Mouse (Mus musculus) ES-CJ7 (cell line): ENCODE results near the gene Tlnrd1.
"Not testable (repeated sequence)": the region's sequence is repeated elsewhere in the genome, so short reads cannot be mapped to it uniquely, and the experiment has no call there.

ENCODE experiments used
- DNase-seq: peaks from one replicate; pipeline ENCODE4 v3.0.0; 2011; ENCODE audit warnings: low read depth, low spot score

The Tlnrd1 gene

DNA sequence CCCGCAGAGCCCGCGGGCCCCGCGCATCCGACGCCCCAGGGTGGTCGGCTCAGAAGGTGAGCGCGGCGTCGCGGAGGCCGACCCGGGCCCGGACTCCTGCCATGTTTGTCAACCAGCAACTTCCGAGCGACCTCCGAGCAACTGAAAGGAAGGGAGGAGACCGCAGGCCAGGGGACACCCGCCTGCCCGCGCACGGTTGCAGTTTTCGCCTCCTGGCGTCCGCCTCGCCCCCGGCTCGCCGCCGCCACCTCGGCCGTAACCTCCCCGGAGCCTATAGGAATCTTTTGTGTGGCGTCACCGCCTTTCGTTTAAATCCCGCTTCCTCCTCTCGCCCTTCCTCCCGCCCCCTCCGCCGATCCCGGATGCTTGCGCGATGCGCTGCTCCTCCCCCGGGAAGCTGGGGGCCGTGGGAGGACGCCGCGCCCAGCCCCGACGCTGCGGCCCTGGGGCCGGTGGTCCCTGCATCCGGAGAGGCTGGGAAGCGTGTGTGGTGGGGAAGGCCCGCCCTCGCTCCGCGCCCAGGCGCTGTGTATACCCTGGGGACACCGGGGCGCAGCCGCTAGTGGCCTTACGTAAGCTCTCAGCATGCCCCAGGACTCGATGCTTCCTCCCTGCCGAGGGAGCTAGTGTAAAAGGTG lies at the start of gene Tlnrd1, which contains the start of gene Mesd:
Gene Tlnrd1 (minus strand): TSS at position 285 of the 638 bp plus-strand sequence.
Gene Mesd (plus strand): TSS at position 446 of the 638 bp plus-strand sequence.
- DNase-seq = peak; percentile 83

DNA sequence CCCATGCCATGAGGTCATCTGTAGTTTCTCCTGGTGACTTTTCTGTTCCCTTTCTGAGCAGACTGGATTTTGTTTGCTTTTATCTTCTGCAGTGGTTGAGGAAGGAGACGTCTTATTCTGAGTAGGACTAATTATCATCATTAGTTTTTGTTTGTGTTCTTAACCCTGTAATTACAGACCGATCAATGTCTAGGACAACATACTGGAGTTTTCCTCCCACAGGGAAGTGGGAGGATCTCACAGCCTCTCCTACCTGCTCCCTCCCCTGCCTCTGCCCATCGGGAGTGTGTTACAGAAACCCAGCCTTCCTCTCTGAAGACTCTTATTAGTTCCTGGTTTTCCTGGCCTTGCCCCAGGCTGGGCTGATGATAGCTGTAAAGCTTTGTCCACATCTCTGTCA lies 37.5 kb upstream of the Tlnrd1 start:
- DNase-seq = no peak

DNA sequence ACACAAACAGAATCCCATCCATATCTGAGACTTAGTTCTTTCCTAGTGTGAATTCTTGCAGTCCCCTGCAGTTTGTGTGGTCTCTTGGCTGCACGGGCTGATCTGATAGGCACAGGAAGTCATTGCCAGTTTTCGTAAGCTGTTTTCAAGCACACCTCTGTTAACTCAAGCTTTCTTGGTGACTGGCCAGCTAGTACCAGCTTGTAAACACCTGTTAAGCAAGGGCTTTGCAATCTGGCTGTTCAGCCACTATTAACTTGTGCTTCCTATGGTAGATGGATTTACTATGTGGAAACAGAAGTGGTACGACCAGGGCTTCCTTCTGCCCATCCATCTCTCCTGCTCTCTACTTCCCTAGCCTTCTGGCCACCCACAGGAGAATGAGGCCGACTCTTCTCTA lies 36.1 kb upstream of the Tlnrd1 start:
- no peak for DNase-seq

DNA sequence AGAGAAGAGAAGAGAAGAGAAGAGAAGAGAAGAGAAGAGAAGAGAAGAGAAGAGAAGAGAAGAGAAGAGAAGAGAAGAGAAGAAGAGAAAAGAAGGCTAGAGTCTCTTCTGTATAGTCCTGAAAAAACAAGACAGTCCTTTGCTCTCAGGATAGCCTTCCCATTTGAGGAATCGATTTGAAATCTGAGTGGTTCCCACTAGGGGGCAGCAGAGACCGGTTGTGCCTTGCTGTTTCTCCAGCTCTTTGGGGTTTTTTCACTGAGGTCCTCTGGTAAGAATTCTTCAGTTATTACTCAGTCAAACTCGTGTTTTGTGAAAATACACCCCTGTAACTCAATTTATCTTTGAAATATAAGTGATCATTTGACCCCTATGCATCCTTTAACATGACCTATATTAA lies 30.5 kb upstream of the Tlnrd1 start:
- DNase-seq = peak; percentile 74

DNA sequence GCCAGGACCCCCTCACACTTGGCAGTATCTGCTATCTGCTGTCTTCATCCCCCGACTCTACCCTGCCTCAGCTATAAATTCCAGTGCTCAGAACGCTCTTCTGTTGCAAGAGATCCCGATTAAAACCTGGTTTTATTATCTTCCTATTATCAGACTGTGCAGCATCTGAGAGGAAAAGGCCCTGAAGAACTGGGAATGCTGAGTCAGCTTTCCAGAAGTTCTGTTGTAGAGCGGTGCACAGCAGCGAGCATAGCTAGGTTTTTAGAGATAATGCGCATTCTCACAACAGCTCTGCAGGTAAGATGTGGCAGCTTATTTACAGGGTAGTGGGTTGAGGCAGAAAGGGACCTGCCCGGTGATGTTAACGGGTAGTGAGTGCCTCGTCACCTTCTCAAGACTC lies 29.9 kb upstream of the Tlnrd1 start:
- DNase-seq = no peak

DNA sequence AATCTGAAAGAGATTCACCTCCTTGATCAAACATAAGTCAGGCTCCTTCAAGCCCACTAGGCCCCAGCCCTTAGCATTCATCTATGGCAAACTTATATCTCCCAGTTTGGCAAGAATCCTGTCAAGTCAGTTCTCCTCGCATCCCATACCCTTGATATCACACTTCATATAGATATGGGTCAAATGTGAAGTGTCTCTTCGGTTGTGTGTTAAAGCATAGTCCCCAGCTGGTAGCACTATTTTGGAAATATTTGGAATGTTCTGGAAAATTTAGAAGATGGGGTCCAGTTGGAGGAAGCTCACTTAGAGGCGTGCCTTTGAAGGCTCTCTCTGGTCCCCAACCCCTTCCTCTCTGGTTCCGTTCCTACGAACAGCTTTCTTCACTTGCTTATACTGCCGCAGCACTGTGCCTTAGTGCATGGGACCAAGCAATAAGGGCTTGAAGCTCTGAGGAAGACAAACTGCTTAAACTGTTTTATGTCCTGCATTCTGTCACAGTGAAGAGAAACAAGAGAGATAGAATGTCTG lies 29.4 kb upstream of the Tlnrd1 start:
- no peak for DNase-seq

DNA sequence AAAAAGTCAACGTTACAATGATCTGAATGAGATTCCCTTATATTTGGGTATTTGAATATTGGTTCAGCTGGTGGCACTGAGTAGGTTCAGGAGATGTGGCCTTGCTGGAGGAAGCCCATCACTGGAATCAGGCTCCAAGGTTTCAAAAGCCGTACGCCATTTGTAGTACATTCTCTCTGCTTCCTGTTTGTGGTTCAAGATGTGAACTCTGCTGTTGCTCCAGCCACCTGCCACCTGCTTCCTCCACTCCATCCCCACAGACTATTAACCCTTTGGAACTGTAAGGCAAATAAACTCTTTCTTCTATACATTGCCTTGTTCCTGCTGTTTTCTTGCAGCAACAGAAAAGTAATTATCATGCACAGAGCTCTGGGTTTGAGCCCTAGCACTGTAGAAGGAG lies 27.8 kb upstream of the Tlnrd1 start:
- no peak for DNase-seq

DNA sequence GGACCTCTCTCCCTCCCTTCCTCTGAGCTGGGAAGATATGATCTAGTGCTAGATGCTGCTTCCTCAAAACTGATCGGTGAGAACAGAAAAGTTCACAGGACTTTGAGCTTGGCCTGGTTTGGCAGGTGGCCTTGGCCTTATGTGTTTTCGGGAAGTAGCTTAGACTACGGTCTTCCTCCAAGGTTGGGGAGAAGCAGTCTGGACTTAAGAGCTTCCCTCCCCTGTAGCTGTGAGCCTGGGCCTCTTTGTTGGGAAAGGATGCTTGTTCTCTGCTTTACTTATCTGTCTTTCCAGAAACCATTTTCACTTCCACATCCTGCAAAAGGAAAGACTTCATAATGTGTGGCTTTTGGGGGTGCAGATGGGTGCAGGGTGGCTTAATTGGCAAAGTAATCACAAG lies 20.7 kb upstream of the Tlnrd1 start:
- DNase-seq = no peak

DNA sequence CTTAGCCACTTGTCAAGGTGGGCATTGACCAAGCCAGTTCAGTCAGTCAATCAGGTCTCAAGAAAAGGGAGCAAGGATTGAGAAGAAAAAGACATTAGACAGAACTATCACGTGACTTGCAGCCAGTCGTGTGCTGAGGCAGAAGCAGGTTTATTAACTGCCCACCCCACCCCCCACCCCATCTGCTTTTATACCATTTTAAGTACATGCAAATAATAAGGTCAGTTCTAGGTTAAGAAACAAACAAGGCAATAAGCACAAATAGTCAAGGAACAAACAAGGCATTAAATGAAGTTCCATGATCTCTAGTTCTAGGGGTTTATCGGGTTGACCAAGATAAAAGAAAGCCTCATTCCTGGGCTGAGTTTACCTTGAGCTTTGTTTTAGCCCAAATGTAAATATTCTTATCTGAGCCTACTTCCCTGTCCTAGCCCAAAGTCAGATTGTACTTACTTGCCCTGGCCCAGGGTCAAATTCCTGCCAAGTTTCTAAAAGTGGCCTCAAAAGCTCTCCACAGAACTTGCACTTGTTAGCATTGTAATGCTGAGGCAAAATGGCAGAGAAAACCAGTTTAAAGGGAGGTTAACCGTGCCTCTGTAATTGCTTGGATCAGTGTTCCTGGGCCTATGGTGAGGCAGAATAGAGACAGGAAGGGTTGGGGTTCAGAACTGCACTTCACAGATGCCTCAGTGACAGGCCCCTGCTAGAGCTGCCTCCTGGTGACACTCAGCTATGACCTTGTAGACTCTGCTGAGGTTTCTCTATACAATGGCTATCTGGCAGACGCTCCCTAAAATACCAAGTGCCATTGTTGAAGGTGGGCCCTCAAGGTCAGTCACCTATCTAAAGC lies 18.4 kb upstream of the Tlnrd1 start:
- peak; percentile 93 for DNase-seq

DNA sequence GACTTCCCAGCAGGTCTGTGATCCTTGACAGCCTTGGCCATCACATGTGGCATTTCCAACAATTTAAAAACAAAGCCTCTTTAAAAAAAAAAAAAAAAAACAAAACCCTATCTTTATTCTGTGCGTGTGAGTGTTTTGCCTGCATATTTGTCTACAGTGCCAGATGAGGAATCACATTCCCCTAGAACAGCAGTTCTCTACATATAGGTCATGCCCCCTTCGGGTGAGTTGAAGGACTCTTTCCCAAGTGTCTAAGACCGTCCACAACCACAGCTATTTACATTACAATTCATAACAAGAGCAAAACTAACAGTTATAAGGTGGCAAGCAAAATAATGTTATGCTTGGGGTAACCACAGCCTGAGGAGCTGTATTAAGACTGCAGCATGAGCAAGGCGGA lies 17.3 kb upstream of the Tlnrd1 start:
- no peak for DNase-seq

DNA sequence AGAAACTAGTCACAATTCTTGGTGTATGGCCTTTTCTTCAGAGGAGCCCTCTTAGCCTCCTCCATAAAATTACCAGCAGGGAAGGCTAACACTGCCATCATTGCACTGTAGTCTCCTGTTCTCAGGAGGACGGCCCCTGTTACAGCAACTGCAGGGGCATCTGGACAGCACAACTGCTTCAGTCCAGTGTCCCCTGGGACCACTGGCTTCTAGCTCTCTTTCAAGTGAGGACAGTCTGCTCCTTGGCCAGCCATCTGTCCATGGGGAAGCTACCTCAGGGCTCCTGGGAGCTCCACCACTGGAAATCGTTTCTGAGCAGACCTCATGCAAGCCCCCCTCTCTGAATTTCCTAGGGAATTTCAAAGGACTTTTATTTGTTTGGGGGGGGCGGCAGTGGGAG lies 16.4 kb upstream of the Tlnrd1 start:
- DNase-seq = no peak

DNA sequence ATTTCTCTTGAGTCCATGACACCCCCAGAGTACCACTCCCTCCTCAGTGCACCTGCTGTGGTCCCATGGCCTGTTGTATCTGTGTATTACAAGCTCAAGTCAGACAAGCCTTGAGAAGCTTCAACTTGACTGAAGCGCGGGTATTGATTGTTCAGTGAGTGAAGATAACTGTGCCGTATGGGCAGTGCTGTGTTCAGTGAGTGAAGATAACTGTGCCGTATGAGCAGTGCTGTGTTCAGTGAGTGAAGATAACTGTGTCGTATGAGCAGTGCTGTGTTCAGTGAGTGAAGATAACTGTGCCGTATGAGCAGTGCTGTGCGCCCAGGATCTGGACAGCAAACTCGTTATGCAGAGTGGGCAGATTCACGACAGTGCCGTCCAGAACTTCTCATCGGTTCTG lies 14.2 kb upstream of the Tlnrd1 start:
- no peak for DNase-seq

DNA sequence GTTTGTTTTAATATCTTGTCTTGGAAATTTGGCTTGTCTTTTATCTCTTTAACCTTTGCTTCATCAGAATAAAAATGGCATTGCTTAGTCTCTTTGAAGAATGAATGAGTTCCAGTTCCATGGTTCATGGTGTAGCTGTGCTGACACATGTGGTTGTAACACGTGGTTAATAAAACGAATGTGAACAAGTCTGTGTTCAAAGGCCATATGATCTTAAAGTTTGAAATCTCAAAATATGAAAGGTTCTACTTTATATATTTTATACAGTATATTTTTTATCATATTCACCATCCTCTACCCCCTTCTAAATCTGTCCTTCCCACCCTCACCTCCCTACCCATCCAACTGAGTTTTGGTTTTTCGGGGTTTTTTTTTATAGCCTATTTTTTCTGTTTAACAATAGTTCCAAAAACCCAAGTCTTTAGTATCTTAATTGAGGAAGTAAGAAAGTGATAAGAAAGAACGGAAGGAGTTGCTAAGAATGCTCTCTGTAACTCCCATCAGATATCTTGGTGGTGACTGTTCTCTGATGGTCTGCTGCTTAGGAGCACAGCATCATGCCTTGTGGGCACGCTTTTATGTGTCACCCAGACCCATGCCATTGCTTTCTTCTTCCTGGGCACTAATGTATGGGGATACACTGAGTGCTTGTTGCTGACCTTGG lies 12.1 kb upstream of the Tlnrd1 start:
- DNase-seq = no peak

DNA sequence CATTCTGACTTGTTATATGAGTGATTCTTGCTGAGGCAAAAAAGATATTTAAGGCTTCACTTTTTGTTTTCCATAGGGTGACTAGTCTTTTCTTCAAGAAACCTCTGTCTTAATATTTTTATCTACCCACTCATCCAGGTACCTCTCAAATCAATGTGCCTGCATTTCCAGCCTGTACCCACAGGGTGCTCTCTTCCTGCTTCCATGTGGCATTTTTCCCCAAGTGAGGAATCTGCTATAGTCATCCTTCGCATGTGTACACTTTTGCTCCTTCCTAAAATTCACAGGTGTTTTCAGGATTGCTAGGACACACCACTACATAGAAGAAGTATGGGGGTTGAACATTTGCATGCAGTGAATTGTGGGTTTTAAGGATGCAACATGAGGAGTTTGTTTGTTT lies 10.2 kb upstream of the Tlnrd1 start:
- no peak for DNase-seq

DNA sequence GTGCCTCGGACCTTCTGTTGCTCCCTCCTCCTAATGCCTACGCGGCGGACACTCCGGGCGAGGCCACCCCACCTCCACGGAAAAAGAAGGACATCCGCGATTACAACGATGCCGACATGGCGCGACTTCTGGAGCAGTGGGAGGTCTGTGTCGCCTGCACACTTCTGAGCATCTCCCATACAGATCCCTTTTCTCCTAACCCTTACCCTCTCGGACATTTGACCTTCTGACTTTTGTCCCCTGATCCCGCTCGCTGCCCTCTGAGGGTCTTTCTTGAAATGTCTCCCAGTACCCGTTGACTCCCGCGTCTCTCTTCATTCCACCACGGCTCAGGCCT lies 8.2 kb upstream of the Tlnrd1 start:
- no peak for DNase-seq

DNA sequence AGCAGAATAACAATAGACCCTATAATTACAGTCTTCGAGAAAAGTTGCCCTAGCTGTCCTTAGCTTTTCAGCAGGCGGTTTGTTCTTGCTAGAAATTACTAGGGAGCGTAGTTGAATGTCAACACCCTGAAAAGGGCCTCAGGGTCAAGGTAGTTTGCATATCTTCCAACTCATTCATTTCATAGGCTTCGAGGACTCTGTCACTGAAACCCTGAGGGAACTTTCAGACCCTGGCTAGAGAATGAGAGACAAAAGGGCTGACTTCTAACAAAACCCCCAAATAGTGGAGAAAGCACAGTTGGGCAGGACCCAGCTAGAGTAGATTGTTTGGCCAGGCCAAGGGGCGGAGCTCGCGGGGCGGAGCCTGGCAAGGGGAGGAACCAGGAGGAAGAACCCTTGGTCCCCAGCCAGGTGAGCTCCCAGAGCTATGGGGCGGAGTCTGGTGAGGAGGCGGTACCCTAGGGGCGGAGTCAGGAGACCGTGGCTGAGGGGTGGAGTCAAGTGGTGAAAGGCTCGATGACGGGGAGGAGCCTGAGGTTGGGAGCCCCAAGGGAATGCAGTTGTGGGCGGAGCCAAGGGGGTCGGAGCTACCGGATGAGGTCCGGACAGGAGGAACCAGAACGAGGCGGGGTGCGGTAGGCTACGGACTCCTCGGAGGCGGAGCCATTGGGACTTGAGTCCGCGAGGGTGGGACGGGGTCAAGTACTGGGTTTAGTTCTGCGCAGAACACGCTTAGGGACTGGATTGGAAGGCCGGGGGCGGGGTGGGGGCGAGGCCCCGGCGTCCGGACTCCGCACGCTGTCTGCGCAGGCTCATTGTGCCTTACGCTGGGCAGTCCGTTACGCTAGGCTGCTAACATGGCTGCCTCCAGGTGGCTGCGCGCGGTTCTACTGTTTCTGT lies 7.6 kb upstream of the Tlnrd1 start:
- DNase-seq = peak; percentile 100

DNA sequence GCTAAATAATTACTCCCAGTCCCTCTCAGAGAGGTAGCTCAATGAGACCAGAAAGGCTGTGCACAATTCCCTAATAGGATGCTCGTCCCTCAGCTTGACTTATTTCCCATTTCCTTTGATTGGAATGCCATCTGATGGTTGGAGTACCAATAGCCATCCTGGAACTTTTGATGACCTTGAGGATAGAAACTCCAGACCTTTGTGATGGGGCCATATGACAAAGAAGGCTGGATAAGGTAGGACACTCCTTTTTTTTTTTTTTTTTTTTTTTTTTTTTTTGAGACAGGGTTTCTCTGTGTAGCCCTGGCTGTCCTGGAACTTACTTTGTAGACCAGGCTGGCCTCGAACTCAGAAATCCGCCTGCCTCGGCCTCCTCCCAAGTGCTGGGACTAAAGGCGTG lies 5.8 kb upstream of the Tlnrd1 start:
- not testable (repeated sequence) for DNase-seq

DNA sequence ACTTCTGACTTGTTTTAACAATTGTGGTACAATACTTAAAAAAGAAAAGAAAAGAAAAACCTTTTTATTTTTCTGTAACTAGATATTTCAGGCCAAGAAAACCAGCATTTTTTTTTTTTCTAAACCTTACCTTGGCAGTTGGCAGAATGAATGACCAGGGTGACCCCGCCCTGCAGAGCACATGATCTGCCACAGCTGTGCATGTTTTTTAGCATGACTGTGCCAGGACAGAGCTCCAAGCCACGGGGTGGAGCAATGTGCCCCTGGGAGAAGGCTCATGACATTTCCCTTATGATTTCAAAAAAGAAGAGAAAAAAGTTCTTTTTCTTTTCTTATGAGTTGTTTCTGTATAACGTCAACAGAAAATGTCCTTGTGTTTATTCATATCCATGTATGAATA lies 5.3 kb upstream of the Tlnrd1 start:
- DNase-seq = no peak

DNA sequence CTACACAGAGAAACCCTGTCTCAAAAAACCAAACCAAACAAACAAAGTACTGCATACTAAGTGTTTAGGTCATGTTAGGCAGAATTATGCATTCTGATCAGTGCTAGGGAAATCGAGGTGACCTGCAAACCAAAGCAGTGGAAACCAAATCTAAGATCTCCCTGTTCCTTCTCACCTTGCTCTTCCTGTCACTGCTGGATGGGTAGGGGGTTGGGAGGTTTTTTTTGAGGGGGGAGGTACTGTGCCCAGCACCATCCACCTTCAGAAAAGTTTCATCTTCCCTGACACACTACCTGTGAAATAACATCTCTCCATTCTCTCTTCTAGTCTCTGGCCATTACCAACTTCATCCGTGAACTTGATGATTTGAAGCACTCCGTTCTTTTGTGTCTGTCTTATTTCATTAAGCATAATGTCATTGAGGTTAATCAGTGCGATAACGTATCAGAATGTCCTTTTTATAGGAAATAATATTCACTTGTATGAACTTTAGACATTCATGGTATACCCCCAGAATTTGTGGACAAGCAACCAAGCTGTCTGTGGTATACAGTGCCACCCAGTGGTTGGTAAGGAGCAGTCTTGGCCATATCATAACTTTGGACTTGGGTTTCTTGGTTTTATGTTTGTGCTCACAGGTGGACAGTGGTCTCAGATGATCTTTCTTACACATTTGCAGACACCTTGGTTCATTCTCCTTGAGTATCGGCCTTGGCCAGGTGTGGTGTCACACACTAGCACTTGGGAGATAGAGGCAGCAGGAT lies 2.4 kb upstream of the Tlnrd1 start:
- DNase-seq = peak; percentile 59

DNA sequence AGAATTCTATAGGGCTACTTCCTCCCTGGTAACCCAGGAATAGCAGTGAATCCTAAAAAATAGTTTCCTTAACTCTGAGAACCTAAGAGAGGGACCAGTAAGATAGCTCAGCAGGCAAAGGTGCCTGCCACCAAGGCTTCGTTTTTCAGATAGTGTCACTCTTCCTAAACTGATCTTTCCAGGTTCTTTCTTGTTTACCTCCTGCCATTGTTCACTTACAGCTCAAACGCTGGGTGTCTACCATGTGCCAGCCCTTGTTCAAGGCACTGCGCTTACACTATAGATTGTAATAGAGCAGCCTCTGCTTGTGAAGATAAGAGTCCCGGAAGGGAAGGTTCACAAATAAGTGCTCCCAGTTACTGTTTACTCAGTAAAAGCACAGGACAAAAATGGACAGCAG lies 1.7 kb upstream of the Tlnrd1 start:
- DNase-seq = no peak
